Mouse (Mus musculus) thymus, adult 2 months (tissue): Measurements from ENCODE around the gene Sgk1. TPM values are rescaled to one million over a fixed set of nuclear protein-coding genes. Genes with fewer than 3 reads are reported as not detected.
A peak's percentile ranks its signal among the peaks of the same experiment; 100 is the strongest.

Experiments
- DNase-seq: peaks from one replicate; pipeline ENCODE4 v3.0.0; 2021
- H3K27ac ChIP-seq: fragments of 200-500 bp; 2 replicates; pipeline ENCODE4 v1.5.1; 2012; ENCODE audit warnings: low read length, control low read depth; ENCODE audit not compliant: control insufficient read depth, insufficient read depth
- H3K27me3 ChIP-seq: fragments of 200-500 bp; 2 replicates; pipeline ENCODE4 v1.6.1; 2012; ENCODE audit warnings: mild to moderate bottlenecking, low read length, moderate library complexity, mixed read lengths; ENCODE audit not compliant: control insufficient read depth, insufficient read depth
- H3K36me3 ChIP-seq: fragments of 200-500 bp; 2 replicates; pipeline ENCODE4 v1.6.1; 2012; ENCODE audit warnings: mild to moderate bottlenecking, low read length, moderate library complexity; ENCODE audit not compliant: control insufficient read depth, insufficient read depth
- H3K4me1 ChIP-seq: fragments of 200-500 bp; replicated peaks from 2 replicates; pipeline ENCODE4 v1.6.1; 2012; ENCODE audit warnings: low read length; ENCODE audit not compliant: control insufficient read depth, insufficient read depth
- H3K4me3 ChIP-seq: fragments of 200-500 bp; 2 replicates; pipeline ENCODE4 v1.5.1; 2012; ENCODE audit warnings: mild to moderate bottlenecking, low read length, control low read depth, moderate library complexity; ENCODE audit not compliant: control insufficient read depth, insufficient read depth
- CTCF ChIP-seq: fragments of 200-500 bp; IDR thresholded peaks from 2 replicates; pipeline ENCODE4 v1.5.1; 2012; ENCODE audit warnings: mild to moderate bottlenecking, control low read depth, low read length, moderate library complexity, borderline replicate concordance; ENCODE audit not compliant: control insufficient read depth, poor library complexity, insufficient read depth; ENCODE audit errors: extremely low read depth
- POLR2A ChIP-seq: fragments of 200-500 bp; IDR thresholded peaks from 2 replicates; pipeline ENCODE4 v1.6.1; 2012; ENCODE audit warnings: mild to moderate bottlenecking, low read length, control low read depth, moderate library complexity; ENCODE audit not compliant: control insufficient read depth, poor library complexity, insufficient read depth; ENCODE audit errors: extremely low read depth
- WGBS: fragments of 180-500 bp; shearing (Covaris S2); methylation state at CpG from one replicate; pipeline ENCODE4 v1.1.7; 2018; 5-methylcytosine and 5-hydroxymethylcytosine counted together
- polyA plus RNA-seq: library from polyadenylated mRNA; depleted of rRNA; stranded (reverse); fragments of >200 nt; gene quantifications from 2 replicates; pipeline ENCODE4 v1.2.3, GENCODE M21; 2012

Sgk1 gene
- polyA plus RNA-seq, 1 experiment: 18.7 TPM

DNA sequence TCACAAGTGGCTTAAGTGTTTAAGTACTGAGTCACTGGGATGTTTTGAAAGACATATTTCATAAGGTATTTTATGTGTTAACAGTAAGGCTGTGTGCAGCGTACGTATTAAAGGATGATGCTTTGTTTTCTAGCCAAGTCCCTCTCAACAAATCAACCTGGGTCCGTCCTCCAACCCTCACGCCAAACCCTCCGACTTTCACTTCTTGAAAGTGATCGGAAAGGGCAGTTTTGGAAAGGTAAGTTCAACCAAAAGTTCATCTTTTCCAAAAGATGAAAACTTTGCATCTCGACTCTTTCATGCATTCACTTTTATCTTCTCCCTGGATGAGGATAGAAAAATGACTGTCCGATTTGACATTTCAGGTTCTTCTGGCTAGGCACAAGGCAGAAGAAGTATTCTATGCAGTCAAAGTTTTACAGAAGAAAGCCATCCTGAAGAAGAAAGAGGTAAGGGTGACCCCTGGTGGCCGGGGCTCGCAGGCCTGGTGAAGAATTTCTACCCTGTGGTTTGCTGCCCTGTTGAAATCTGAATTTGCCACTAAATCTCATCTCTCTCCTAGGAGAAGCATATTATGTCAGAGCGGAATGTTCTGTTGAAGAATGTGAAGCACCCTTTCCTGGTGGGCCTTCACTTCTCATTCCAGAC, 113.8 kb downstream of the Sgk1 start:
- no peaks in the 10 kb centered on the region for H3K27me3 ChIP-seq
- H3K4me1 ChIP-seq: peaks cover 31% of the 10 kb centered on the region
- H3K27ac ChIP-seq: no peak overlapping the region
- peak; percentile 83 for DNase-seq
- 60% methylated on average over 11 of the region's 11 CpGs for WGBS
- peak overlapping the region; percentile 22; the same call in 1 of the 2 replicates for H3K4me3 ChIP-seq
- H3K36me3 ChIP-seq: peaks cover 32% of the 10 kb centered on the region
- TF ChIP-seq POLR2A (no peak), CTCF (peak; percentile 42; the same call in 1 of the 2 replicates)

DNA sequence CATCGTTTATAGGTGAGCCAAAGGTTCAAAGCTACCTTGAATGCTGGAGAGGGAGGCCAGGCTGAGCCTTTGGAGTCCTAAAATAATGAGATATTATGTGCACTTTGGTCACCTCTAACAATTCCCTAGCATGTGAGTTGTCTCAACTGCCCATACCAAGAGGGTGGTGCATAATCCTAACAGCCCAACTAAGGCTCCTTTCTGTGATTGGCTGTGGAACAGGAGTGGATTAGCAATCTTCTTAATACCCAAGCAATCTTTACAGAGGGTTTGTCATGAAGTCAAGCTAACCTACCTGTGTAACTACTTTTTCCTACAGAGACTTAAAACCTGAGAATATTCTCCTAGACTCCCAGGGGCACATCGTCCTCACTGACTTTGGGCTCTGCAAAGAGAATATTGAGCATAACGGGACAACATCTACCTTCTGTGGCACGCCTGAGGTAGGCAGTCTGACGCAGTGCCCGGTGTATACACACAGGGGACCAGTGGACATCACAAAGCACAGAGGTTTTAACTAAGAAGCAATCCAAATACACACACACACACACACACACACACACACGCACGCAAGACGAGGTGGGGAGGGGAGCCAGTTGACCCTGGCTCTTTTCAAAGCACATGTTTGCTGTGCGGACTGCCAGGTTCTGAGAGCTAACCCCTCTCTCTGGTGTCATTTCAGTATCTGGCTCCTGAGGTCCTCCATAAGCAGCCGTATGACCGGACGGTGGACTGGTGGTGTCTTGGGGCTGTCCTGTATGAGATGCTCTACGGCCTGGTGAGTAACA, 114.9 kb downstream of the Sgk1 start:
- Histone ChIP-seq H3K4me3 (no peak overlapping the region), H3K4me1 (peaks cover 25% of the 10 kb centered on the region), H3K27ac (no peak overlapping the region), H3K27me3 (no peaks in the 10 kb centered on the region), H3K36me3 (peaks cover 32% of the 10 kb centered on the region)
- TF ChIP-seq CTCF (no peak), POLR2A (no peak)
- WGBS: 94% methylated on average over 14 of the region's 14 CpGs
- no peak for DNase-seq

DNA sequence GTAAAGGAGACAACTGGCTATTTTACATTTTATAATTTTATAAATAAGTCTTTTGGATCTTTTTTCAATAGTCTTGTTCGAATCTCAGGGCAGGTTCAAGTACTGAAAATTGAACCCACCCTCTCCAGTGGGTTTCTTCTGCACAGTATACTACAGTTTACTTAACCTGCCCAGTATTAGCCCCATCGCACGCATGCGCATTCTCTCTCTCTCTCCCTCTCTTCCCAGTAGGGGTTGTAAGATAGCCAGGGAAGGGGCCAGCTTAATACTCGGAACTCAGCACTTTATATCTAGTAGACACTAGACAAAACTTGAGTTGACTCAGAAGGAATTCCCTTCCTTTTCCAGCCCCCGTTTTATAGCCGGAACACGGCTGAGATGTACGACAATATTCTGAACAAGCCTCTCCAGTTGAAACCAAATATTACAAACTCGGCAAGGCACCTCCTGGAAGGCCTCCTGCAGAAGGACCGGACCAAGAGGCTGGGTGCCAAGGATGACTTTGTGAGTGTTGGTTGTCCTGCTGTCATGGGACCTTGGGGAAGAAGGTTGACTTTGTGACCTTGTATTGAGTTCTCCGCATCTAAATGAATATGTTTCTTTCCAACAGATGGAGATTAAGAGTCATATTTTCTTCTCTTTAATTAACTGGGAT, 115.7 kb downstream of the Sgk1 start:
- H3K4me1 ChIP-seq: peaks cover 19% of the 10 kb centered on the region
- H3K27ac ChIP-seq: no peak overlapping the region
- peaks cover 32% of the 10 kb centered on the region for H3K36me3 ChIP-seq
- TF ChIP-seq POLR2A (no peak), CTCF (no peak)
- no peak for DNase-seq
- H3K4me3 ChIP-seq: no peak overlapping the region
- WGBS: 93% methylated on average over 12 of the region's 12 CpGs
- H3K27me3 ChIP-seq: no peaks in the 10 kb centered on the region

DNA sequence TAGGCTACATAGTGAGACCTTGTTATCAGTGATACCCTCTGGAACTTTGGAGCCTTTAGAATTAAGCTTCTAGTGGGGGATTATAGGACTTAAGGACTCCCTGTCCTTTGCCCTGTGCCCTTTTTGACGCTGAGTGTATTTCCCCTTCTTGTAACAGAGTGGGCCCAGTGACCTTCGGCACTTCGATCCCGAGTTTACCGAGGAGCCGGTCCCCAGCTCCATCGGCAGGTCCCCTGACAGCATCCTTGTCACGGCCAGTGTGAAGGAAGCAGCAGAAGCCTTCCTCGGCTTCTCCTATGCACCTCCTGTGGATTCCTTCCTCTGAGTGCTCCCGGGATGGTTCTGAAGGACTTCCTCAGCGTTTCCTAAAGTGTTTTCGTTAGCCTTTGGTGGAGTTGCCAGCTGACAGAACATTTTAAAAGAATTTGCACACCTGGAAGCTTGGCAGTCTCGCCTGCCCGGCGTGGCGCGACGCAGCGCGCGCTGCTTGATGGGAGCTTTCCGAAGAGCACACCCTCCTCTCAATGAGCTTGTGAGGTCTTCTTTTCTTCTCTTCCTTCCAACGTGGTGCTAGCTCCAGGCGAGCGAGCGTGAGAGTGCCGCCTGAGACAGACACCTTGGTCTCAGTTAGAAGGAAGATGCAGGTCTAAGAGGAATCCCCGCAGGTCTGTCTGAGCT, 116.7 kb downstream of the Sgk1 start:
- Histone ChIP-seq H3K27me3 (no peaks in the 10 kb centered on the region), H3K4me1 (peaks cover 14% of the 10 kb centered on the region), H3K4me3 (no peak overlapping the region), H3K27ac (no peak overlapping the region), H3K36me3 (peaks cover 32% of the 10 kb centered on the region)
- no peak for DNase-seq
- no peak for TF ChIP-seq POLR2A
- TF ChIP-seq CTCF: no peak
- 92% methylated on average over 28 of the region's 28 CpGs for WGBS

DNA sequence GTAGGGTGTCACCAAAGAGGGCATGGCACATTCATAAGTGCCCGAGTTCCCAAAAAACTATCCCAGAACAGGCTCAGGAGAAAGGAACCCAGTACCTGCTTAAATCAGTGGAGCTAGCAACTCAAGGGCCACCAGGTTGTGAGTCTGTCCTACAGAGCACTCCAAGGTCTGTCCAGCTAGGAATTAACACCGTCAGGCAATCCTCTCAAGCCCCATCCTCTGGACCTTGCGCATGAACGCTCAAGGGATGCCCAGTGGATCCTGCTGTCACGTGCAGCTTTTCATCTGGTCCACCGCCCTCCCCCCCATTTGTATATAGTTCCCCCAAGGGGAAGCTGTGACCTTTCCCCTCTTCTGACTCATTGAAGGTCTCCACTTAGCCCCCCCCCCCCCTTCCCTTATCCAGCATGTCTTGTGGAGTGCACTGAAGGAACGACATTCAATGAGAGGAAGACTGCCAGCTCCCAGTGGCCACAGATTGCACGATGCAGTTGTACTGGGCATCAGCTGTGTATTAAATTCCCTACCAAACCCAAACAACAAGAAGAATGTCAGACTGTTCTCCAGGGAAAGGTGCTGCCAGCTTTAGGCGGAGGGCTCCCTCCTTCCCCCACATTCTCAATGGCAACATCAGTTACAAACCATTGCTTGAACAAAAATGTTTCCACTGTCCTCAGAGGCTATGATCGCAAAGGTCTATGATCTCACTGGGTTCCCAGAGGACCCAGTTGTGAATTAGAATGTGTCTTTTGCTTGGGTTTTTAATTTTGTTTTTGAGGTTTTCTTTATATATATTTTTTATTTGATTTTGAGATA, 118.7 kb downstream of the Sgk1 start:
- WGBS: 92% methylated on average over 10 of the region's 10 CpGs
- TF ChIP-seq POLR2A: no peak
- TF ChIP-seq CTCF: no peak
- DNase-seq: no peak
- Histone ChIP-seq H3K4me1 (peaks cover 12% of the 10 kb centered on the region; the same call in 1 of the 2 replicates), H3K4me3 (no peak overlapping the region), H3K27me3 (no peaks in the 10 kb centered on the region), H3K36me3 (peaks cover 32% of the 10 kb centered on the region), H3K27ac (no peak overlapping the region)
